Mouse (Mus musculus) ES-E14 (cell line): ENCODE data around the gene Skap1. TPM values are rescaled to one million over a fixed set of nuclear protein-coding genes. Genes with fewer than 3 reads are reported as not detected.

Experiments
- DNase-seq: peaks from one replicate; pipeline ENCODE4 v3.0.0-alpha.2; 2013; ENCODE audit warnings: low read depth, low spot score
- H3K27ac ChIP-seq: 2 replicates; pipeline ENCODE4 v1.5.1; 2012; ENCODE audit warnings: low read depth, mild to moderate bottlenecking, low read length, moderate library complexity, mixed read lengths; ENCODE audit not compliant: poor library complexity, insufficient read depth, severe bottlenecking
- H3K36me3 ChIP-seq: 2 replicates; pipeline ENCODE4 v1.6.1; 2012; ENCODE audit warnings: mild to moderate bottlenecking, low read length, moderate library complexity, mixed read lengths; ENCODE audit not compliant: control insufficient read depth, poor library complexity, insufficient read depth, severe bottlenecking
- H3K4me1 ChIP-seq, 2 experiments: fragments of 150-350 bp in 1 of 2; sonication (generic) in 1 of 2; 2 replicates each; pipeline ENCODE4 v1.6.1; 2012; ENCODE audit warnings: low read length in 2 of 2, mild to moderate bottlenecking in 1 of 2, mixed read lengths in 1 of 2; ENCODE audit not compliant: control insufficient read depth in 2 of 2, insufficient read depth in 2 of 2, poor library complexity in 1 of 2
- H3K4me3 ChIP-seq, 2 experiments: fragments of 150-350 bp in 1 of 2; sonication (generic) in 1 of 2; 2 replicates each; pipeline ENCODE4 v1.5.1; 2012; ENCODE audit warnings: low read length in 2 of 2, low read depth in 1 of 2, mild to moderate bottlenecking in 1 of 2, mixed read lengths in 1 of 2; ENCODE audit not compliant: insufficient read depth in 1 of 2, poor library complexity in 1 of 2, severe bottlenecking in 1 of 2
- H3K9ac ChIP-seq: 2 replicates; pipeline ENCODE4 v1.6.1; 2012; ENCODE audit warnings: low read depth, mild to moderate bottlenecking, low read length, mixed read lengths; ENCODE audit not compliant: poor library complexity, insufficient read depth, severe bottlenecking
- H3K9me3 ChIP-seq: fragments of 150-350 bp; sonication (generic); 2 replicates; pipeline ENCODE4 v1.6.1; 2012; ENCODE audit warnings: low read depth, mild to moderate bottlenecking, low read length; ENCODE audit not compliant: control insufficient read depth, insufficient read depth
- CHD2 ChIP-seq: IDR thresholded peaks from 2 replicates; pipeline ENCODE4 v1.6.1; 2014; ENCODE audit warnings: mild to moderate bottlenecking, low read depth, low read length, inconsistent platforms
- HCFC1 ChIP-seq: IDR thresholded peaks from 2 replicates; pipeline ENCODE4 v1.6.1; 2012; ENCODE audit warnings: low read length, inconsistent platforms, borderline replicate concordance; ENCODE audit not compliant: insufficient read depth
- MAFK ChIP-seq: IDR thresholded peaks from 2 replicates; pipeline ENCODE4 v1.6.1; 2014; ENCODE audit warnings: mild to moderate bottlenecking, low read depth, low read length, inconsistent platforms; ENCODE audit not compliant: insufficient read depth
- ZC3H11A ChIP-seq: IDR thresholded peaks from 2 replicates; pipeline ENCODE4 v1.6.1; 2012; ENCODE audit warnings: low read depth, mild to moderate bottlenecking, inconsistent platforms, low read length, borderline replicate concordance
- ZNF384 ChIP-seq: IDR thresholded peaks from 2 replicates; pipeline ENCODE4 v1.6.1; 2012; ENCODE audit warnings: low read depth, low read length, inconsistent platforms
- in situ Hi-C, 2 experiments: fragments of 600-800 bp; cut with MboI; formaldehyde crosslinking; loops; one replicate each; pipeline ENCODE4 v1.15.1; 2025; ENCODE audit warnings: low sequenced_read_pairs in 2 of 2, inconsistent platforms in 1 of 2; ENCODE audit not compliant: unreplicated experiment in 2 of 2
- total RNA-seq: library from RNA; depleted of rRNA; stranded (reverse); fragments of 300-350 nt; gene quantifications from 2 replicates; pipeline ENCODE4 v1.2.3, GENCODE M21; 2012

Gene Skap1
- total RNA-seq, 1 experiment, result 0.40 TPM

- no peaks in the 10 kb centered on the region for H3K36me3 ChIP-seq
- H3K27ac ChIP-seq, result no peak overlapping the region
- in situ Hi-C loops, result no loop called here
- H3K4me3 ChIP-seq, result no peak overlapping the region
- no peak overlapping the region for H3K9ac ChIP-seq
- no peak for TF ChIP-seq HCFC1
- no peak for TF ChIP-seq CHD2
- TF ChIP-seq ZC3H11A, result no peak
- no peak for TF ChIP-seq ZNF384
- no peaks in the 10 kb centered on the region for H3K9me3 ChIP-seq
- no peaks in the 10 kb centered on the region for H3K4me1 ChIP-seq
- DNase-seq, result no peak
These were observed 7.7 kb upstream of the Skap1 start for GRCm38 (mm10) chr11:96456508-96457305.

GRCm38 (mm10) chr11:96461766-96462165, 2.6 kb upstream of the Skap1 start:
- Histone ChIP-seq H3K9me3 (no peaks in the 10 kb centered on the region), H3K9ac (no peak overlapping the region), H3K4me3 (no peak overlapping the region), H3K27ac (no peak overlapping the region), H3K36me3 (no peaks in the 10 kb centered on the region), H3K4me1 (peaks cover 0 to 3% of the 10 kb centered on the region in 2 experiments; a peak in 1 of 4 replicates)
- in situ Hi-C loops, result no loop called here
- no peak for DNase-seq
- no peak for TF ChIP-seq ZC3H11A
- TF ChIP-seq ZNF384, result no peak
- TF ChIP-seq HCFC1, result no peak

- Histone ChIP-seq H3K36me3 (no peaks in the 10 kb centered on the region), H3K27ac (no peak overlapping the region; the same call in 1 of the 2 replicates), H3K9ac (no peak overlapping the region), H3K4me1 (peaks cover 0 to 3% of the 10 kb centered on the region in 2 experiments; a peak in 1 of 4 replicates), H3K9me3 (no peaks in the 10 kb centered on the region), H3K4me3 (no peak overlapping the region)
- DNase-seq, result no peak
- TF ChIP-seq ZC3H11A, result no peak
- no peak for TF ChIP-seq HCFC1
- no peak for TF ChIP-seq ZNF384
- TF ChIP-seq CHD2, result no peak
- no peak for TF ChIP-seq MAFK
- in situ Hi-C loops, result no loop called here
These were observed 2.1 kb upstream of the Skap1 start for GRCm38 (mm10) chr11:96462191-96462752.

GRCm38 (mm10) chr11:96464716-96465060, 295 bp downstream of the Skap1 start:
- TF ChIP-seq ZNF384 (no peak), CHD2 (no peak), HCFC1 (no peak)
- Histone ChIP-seq H3K36me3 (no peaks in the 10 kb centered on the region), H3K27ac (no peak overlapping the region), H3K4me1 (peaks cover 0 to 3% of the 10 kb centered on the region in 2 experiments; a peak in 1 of 4 replicates), H3K9ac (no peak overlapping the region; the same call in 1 of the 2 replicates), H3K9me3 (no peaks in the 10 kb centered on the region), H3K4me3 (peak overlapping the region; percentile 41 to 49)
- no peak for DNase-seq
- in situ Hi-C loops, result no loop called here
